Mouse (Mus musculus) limb, embryonic 15.5 days (tissue): Measurements from ENCODE around the gene Prss27. TPM values are rescaled to one million over a fixed set of nuclear protein-coding genes. Genes with fewer than 3 reads are reported as not detected.

Source experiments
- ATAC-seq: fragments of 200-750 bp; cut with Nextera tagmentation; 2 replicates; pipeline ENCODE4 v1.8.0; 2017; ENCODE audit warnings: low read depth, moderate TSS enrichment; ENCODE audit not compliant: insufficient number of reproducible peaks, low FRiP score, low TSS enrichment
- H3K27ac ChIP-seq: fragments of 300-500 bp; sonication (generic); 2 replicates; pipeline ENCODE4 v1.5.1; 2015; ENCODE audit warnings: moderate library complexity, mild to moderate bottlenecking, inconsistent platforms
- H3K27me3 ChIP-seq: fragments of 300-500 bp; sonication (generic); 2 replicates; pipeline ENCODE4 v1.6.1; 2015; ENCODE audit warnings: inconsistent platforms
- H3K36me3 ChIP-seq: fragments of 300-500 bp; sonication (generic); 2 replicates; pipeline ENCODE4 v1.6.1; 2015; ENCODE audit warnings: inconsistent platforms
- H3K4me1 ChIP-seq: fragments of 300-500 bp; sonication (generic); 2 replicates; pipeline ENCODE4 v1.6.1; 2015; ENCODE audit warnings: inconsistent platforms
- H3K4me2 ChIP-seq: fragments of 300-500 bp; sonication (generic); 2 replicates; pipeline ENCODE4 v1.6.1; 2015; ENCODE audit warnings: mild to moderate bottlenecking, inconsistent platforms
- H3K4me3 ChIP-seq: fragments of 300-500 bp; sonication (generic); 2 replicates; pipeline ENCODE4 v1.5.1; 2015; ENCODE audit warnings: mild to moderate bottlenecking, inconsistent platforms
- H3K9ac ChIP-seq: fragments of 300-500 bp; sonication (generic); 2 replicates; pipeline ENCODE4 v1.6.1; 2015; ENCODE audit warnings: inconsistent platforms
- H3K9me3 ChIP-seq: fragments of 300-500 bp; sonication (generic); 2 replicates; pipeline ENCODE4 v1.6.1; 2016; ENCODE audit warnings: inconsistent platforms
- WGBS: fragments of 180-500 bp; shearing (Covaris S2); methylation state at CpG from one replicate; pipeline ENCODE4 v1.1.7; 2015; 5-methylcytosine and 5-hydroxymethylcytosine counted together
- polyA plus RNA-seq: library from polyadenylated mRNA; unstranded; fragments of >200 nt; fragmentation: Nextera tagmentation; extraction: Ambion mirVana; gene quantifications from 2 replicates; pipeline ENCODE4 v1.2.1, GENCODE M21; 2015

Gene Prss27
- polyA plus RNA-seq, 1 experiment from 2014 or later, result 9.6 TPM

DNA sequence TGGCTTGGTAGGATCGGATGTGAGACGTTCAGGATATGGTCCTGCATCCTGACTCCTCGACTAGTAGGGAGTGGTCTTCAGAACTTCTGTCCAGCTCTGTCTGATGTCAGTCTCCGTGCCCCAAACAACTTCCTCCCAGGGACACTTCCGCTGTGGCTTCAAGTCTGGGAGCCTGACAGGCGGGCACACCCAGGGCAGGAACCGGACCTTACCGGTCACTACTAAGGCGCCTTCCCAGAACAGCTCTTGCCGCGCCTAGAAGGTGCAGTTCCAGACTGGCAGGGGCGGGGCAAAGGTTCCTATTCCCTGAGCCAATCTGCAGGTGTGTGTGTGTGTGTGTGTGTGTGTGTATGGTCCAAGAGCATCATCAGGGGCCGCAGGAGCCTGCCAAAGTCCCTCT is 584 bp upstream of the Prss27 start:
- no peaks in the 10 kb centered on the region for H3K36me3 ChIP-seq
- H3K9me3 ChIP-seq, result no peaks in the 10 kb centered on the region
- no peak overlapping the region for H3K27ac ChIP-seq
- no peaks in the 10 kb centered on the region for H3K27me3 ChIP-seq
- H3K4me1 ChIP-seq, result no peaks in the 10 kb centered on the region
- WGBS, result 72% methylated on average over 13 of the region's 13 CpGs
- H3K9ac ChIP-seq, result no peak overlapping the region
- H3K4me2 ChIP-seq, result no peak overlapping the region
- no peak for ATAC-seq
- H3K4me3 ChIP-seq, result no peak overlapping the region

DNA sequence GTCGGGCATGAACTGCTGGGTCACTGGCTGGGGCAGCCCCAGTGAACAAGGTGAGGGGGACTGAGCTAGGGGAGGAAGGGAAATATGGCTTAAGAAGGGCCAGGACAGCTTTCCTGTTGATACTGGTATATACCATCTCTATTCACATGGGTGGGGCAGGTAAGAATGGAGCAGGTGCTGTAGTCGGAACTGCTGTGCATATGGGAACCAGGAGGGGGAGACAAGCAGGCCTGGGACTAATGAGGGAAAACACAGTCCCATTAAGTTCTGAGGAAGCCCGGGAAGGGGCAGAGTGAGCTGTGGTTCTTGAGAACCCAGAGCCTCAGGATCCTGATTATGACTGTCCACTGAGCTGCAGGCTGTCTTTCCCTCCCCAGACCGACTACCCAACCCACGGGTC is 6.5 kb downstream of the Prss27 start:
- no peak overlapping the region for H3K4me3 ChIP-seq
- no peak overlapping the region for H3K9ac ChIP-seq
- no peaks in the 10 kb centered on the region for H3K9me3 ChIP-seq
- no peak overlapping the region for H3K4me2 ChIP-seq
- WGBS, result 58% methylated on average over 5 of the region's 5 CpGs
- H3K4me1 ChIP-seq, result no peaks in the 10 kb centered on the region
- no peak for ATAC-seq
- H3K27me3 ChIP-seq, result no peaks in the 10 kb centered on the region
- H3K36me3 ChIP-seq, result peaks cover 33% of the 10 kb centered on the region
- H3K27ac ChIP-seq, result no peak overlapping the region

DNA sequence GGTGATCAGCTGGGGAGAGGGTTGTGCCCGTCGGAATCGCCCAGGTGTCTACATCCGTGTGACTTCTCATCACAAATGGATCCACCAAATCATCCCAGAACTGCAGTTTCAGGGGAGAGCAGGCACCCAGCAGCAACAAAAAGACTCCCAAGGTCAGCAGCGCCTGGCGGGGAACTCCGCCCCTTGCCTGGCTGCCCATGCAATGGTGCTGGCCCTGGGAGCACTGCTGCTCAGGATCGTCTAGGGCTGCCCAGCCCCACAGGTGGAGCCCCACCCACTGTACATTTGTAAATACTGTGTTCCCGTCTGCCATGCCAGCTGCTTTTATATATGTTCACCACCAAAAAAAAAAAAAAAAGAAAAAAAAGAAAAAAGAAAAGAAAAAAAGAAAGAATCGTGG is 7.7 kb downstream of the Prss27 start:
- 74% methylated on average over 10 of the region's 10 CpGs for WGBS
- Histone ChIP-seq H3K9me3 (no peaks in the 10 kb centered on the region), H3K36me3 (peaks cover 40% of the 10 kb centered on the region), H3K4me3 (no peak overlapping the region), H3K4me2 (no peak overlapping the region), H3K4me1 (no peaks in the 10 kb centered on the region), H3K27me3 (no peaks in the 10 kb centered on the region), H3K9ac (no peak overlapping the region), H3K27ac (no peak overlapping the region)
- ATAC-seq, result no peak

DNA sequence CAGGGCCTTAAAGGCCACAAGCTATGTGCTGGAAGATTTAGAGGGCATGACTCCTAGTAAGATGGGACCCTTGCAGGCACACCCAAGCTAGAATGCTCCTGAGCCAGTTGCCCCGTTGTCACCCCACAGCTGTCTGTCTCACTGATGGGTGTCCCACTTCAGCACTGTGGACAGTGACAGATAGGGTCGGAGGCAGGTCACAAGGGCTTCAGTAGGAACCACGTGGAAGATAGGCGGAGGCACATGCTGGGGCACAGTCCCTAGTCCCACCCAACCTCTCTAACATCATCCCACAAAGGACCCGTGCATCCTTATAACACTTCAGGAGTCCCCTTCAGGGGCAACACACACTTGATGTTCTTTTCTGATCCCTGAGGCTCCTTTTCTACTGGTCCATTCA is 8.1 kb downstream of the Prss27 start:
- H3K9ac ChIP-seq, result no peak overlapping the region
- H3K4me3 ChIP-seq, result no peak overlapping the region
- H3K4me1 ChIP-seq, result no peaks in the 10 kb centered on the region
- H3K27ac ChIP-seq, result no peak overlapping the region
- H3K36me3 ChIP-seq, result peaks cover 44% of the 10 kb centered on the region
- WGBS, result 36% methylated on average over 5 of the region's 5 CpGs
- H3K9me3 ChIP-seq, result no peaks in the 10 kb centered on the region
- ATAC-seq, result no peak
- no peaks in the 10 kb centered on the region for H3K27me3 ChIP-seq
- no peak overlapping the region for H3K4me2 ChIP-seq

- ATAC-seq, result no peak
- Histone ChIP-seq H3K9ac (no peak overlapping the region), H3K36me3 (peaks cover 63% of the 10 kb centered on the region), H3K4me2 (no peak overlapping the region), H3K9me3 (no peaks in the 10 kb centered on the region), H3K4me3 (no peak overlapping the region), H3K27me3 (no peaks in the 10 kb centered on the region), H3K4me1 (no peaks in the 10 kb centered on the region), H3K27ac (no peak overlapping the region)
- 85% methylated on average over 5 of the region's 5 CpGs for WGBS
Observed at GRCm38 (mm10) chr17:24048053-24048452, 10.1 kb downstream of the Prss27 start.

GRCm38 (mm10) chr17:24049008-24049407 is 11.1 kb downstream of the Prss27 start:
- Histone ChIP-seq H3K36me3 (peaks cover 72% of the 10 kb centered on the region), H3K4me3 (no peak overlapping the region), H3K4me1 (no peaks in the 10 kb centered on the region), H3K9me3 (no peaks in the 10 kb centered on the region), H3K4me2 (no peak overlapping the region), H3K27me3 (no peaks in the 10 kb centered on the region), H3K27ac (no peak overlapping the region), H3K9ac (no peak overlapping the region)
- no peak for ATAC-seq
- WGBS, result 87% methylated on average over 8 of the region's 8 CpGs

- no peak overlapping the region for H3K4me2 ChIP-seq
- 91% methylated on average over 14 of the region's 14 CpGs for WGBS
- no peak overlapping the region for H3K27ac ChIP-seq
- H3K36me3 ChIP-seq, result peaks cover 90% of the 10 kb centered on the region
- no peak overlapping the region for H3K4me3 ChIP-seq
- no peaks in the 10 kb centered on the region for H3K27me3 ChIP-seq
- H3K4me1 ChIP-seq, result no peaks in the 10 kb centered on the region
- H3K9ac ChIP-seq, result no peak overlapping the region
- ATAC-seq, result no peak
- no peaks in the 10 kb centered on the region for H3K9me3 ChIP-seq
Observed at GRCm38 (mm10) chr17:24056636-24057625, 19.0 kb downstream of the Prss27 start.

DNA sequence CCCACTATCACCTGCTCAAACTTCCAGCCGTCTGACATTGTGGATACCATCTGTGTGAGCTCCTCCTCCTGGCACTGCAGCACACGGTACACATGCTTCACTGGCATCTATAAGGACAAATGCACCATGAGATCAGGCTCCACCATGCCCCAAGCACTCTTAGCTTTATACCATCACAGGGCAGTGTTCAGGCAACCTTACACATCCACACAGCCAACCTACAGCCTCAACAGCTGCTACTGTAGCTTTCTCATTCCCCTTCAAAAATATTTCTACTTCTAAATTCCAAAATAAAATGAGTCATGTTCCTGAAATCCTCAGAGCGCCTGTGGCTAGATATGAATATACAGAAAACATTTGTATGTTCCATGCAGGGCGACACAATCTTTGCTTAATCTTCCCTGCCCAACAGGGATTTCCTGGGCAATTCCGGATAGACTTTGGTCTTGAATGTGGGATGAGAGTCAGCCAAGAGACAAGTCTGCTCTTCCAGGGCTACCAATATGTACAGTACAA is 19.8 kb downstream of the Prss27 start:
- WGBS, result 86% methylated on average over 5 of the region's 5 CpGs
- H3K4me1 ChIP-seq, result no peaks in the 10 kb centered on the region
- no peaks in the 10 kb centered on the region for H3K27me3 ChIP-seq
- no peak for ATAC-seq
- no peak overlapping the region for H3K27ac ChIP-seq
- no peak overlapping the region for H3K4me2 ChIP-seq
- no peak overlapping the region for H3K4me3 ChIP-seq
- H3K9ac ChIP-seq, result no peak overlapping the region
- H3K9me3 ChIP-seq, result no peaks in the 10 kb centered on the region
- peaks cover 81% of the 10 kb centered on the region for H3K36me3 ChIP-seq

GRCm38 (mm10) chr17:24062459-24063155 is 24.7 kb downstream of the Prss27 start:
- 90% methylated on average over 4 of the region's 4 CpGs for WGBS
- Histone ChIP-seq H3K4me1 (no peaks in the 10 kb centered on the region), H3K9me3 (no peaks in the 10 kb centered on the region), H3K4me2 (no peak overlapping the region), H3K27ac (no peak overlapping the region), H3K9ac (no peak overlapping the region), H3K4me3 (no peak overlapping the region), H3K27me3 (no peaks in the 10 kb centered on the region), H3K36me3 (peaks cover 42% of the 10 kb centered on the region)
- ATAC-seq, result no peak

DNA sequence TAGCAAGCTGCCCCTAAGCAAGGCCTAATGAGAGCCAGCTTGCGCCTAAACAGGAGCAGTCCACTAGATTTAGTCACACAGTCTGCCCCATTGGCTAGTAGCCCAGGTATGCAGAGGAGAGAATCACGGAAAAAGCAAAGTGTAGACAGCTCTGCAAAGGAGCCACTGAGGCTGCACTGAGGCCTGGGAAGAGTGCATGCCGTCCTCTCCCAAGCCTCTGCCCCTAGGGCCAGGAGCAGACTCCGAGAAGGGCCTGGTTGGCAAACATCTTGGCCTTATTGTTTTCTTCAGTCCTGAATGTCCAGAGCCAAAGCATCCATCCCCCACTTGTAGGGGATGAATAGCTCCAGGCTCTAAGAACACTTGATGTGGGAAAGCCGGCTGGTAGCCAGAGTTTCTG is 30.3 kb downstream of the Prss27 start:
- Histone ChIP-seq H3K27ac (no peak overlapping the region), H3K4me3 (no peak overlapping the region), H3K9me3 (no peaks in the 10 kb centered on the region), H3K4me2 (no peak overlapping the region), H3K27me3 (no peaks in the 10 kb centered on the region), H3K4me1 (peaks cover 12% of the 10 kb centered on the region), H3K9ac (no peak overlapping the region), H3K36me3 (peaks cover 14% of the 10 kb centered on the region; the same call in 1 of the 2 replicates)
- ATAC-seq, result no peak
- WGBS, result 82% methylated on average over 5 of the region's 5 CpGs

- Histone ChIP-seq H3K4me2 (no peak overlapping the region), H3K27me3 (no peaks in the 10 kb centered on the region), H3K27ac (no peak overlapping the region), H3K9me3 (no peaks in the 10 kb centered on the region), H3K4me1 (peaks cover 12% of the 10 kb centered on the region), H3K36me3 (peaks cover 14% of the 10 kb centered on the region; the same call in 1 of the 2 replicates), H3K4me3 (no peak overlapping the region), H3K9ac (no peak overlapping the region)
- no peak for ATAC-seq
- 91% methylated on average over 3 of the region's 3 CpGs for WGBS
Observed at GRCm38 (mm10) chr17:24069531-24069930, 31.6 kb downstream of the Prss27 start.
